Mouse (Mus musculus) lung, postnatal 0 days (tissue): Measurements from ENCODE around the gene Arnt2.

ENCODE experiments used
- CTCF ChIP-seq: IDR thresholded peaks from 2 replicates; pipeline ENCODE4 v1.5.1; 2016; ENCODE audit warnings: antibody characterized with exemption, mild to moderate bottlenecking
- EP300 ChIP-seq: IDR thresholded peaks from 2 replicates; pipeline ENCODE4 v1.6.1; 2016; ENCODE audit warnings: antibody characterized with exemption, mild to moderate bottlenecking, control low read depth

- TF ChIP-seq CTCF: no peak
- no peak for TF ChIP-seq EP300
Observed at GRCm38 (mm10) chr7:84408282-84408681, 1.7 kb downstream of the Arnt2 start.
